Mouse (Mus musculus) left cerebral cortex, adult 2 months (tissue): Measurements from ENCODE around the gene Faiml. TPM values are rescaled to one million over a fixed set of nuclear protein-coding genes. Genes with fewer than 3 reads are reported as not detected.

Source experiments
- DNase-seq, 2 experiments: peaks; one replicate each; pipeline ENCODE4 v3.0.0; 2021 to 2022; ENCODE audit warnings: low spot score in 2 of 2, mixed read lengths in 1 of 2; ENCODE audit errors: extremely low spot score in 1 of 2
- H3K27ac ChIP-seq: fragments of 200-600 bp; 2 replicates; pipeline ENCODE4 v1.8.1; 2022
- H3K4me3 ChIP-seq: fragments of 200-600 bp; 2 replicates; pipeline ENCODE4 v1.8.1; 2022
- CTCF ChIP-seq: fragments of 200-600 bp; IDR thresholded peaks from 2 replicates; pipeline ENCODE4 v1.8.1; 2022; ENCODE audit warnings: antibody characterized with exemption, mild to moderate bottlenecking, moderate library complexity
- intact Hi-C: fragments of 180-260 bp; cut with DNase I; formaldehyde crosslinking; loops from one replicate; pipeline ENCODE4 v1.15.1; 2025
- long read RNA-seq, 2 experiments: library from polyadenylated mRNA; stranded (forward); transcript quantifications; one replicate each; pipeline ENCODE4 v2.0.0; 2021; ENCODE audit warnings: borderline mapping rate in 2 of 2
- total RNA-seq, 2 experiments: library from RNA; stranded (reverse); gene quantifications; 2 replicates each; pipeline ENCODE4 v1.2.3; 2021

Gene Faiml
- not detected for total RNA-seq
- long read RNA-seq, experiment 1 = 0 reads
- long read RNA-seq, experiment 2 = 0 reads

- Histone ChIP-seq H3K27ac (no peak within 1 kb of the TSS), H3K4me3 (no peak within 1 kb of the TSS)
- TF ChIP-seq CTCF = no peak
- no peak for DNase-seq
- intact Hi-C loops = no loop called here
These were observed at the start of gene Faiml for GRCm38 (mm10) chr9:99237139-99237538. Gene Faiml (minus strand): TSS chr9:99237239.

GRCm38 (mm10) chr9:99258891-99259290, 21.9 kb upstream of the Faiml start:
- intact Hi-C loops = no loop called here
- DNase-seq = no peak

GRCm38 (mm10) chr9:99256821-99257220, 19.8 kb upstream of the Faiml start:
- Histone ChIP-seq H3K27ac (no peak overlapping the region), H3K4me3 (no peak overlapping the region)
- TF ChIP-seq CTCF = no peak
- no peak for DNase-seq
- intact Hi-C loops = no loop called here

More at GRCm38 (mm10) chr9:99258891-99259290, 21.9 kb upstream of the Faiml start:
- Histone ChIP-seq H3K27ac (no peak overlapping the region), H3K4me3 (no peak overlapping the region)
- TF ChIP-seq CTCF = no peak

- no peak for DNase-seq
- intact Hi-C loops = no loop called here
- no peak for TF ChIP-seq CTCF
- no peak overlapping the region for H3K27ac ChIP-seq
- no peak overlapping the region for H3K4me3 ChIP-seq
These were observed 19.2 kb upstream of the Faiml start for GRCm38 (mm10) chr9:99256206-99256605.

- DNase-seq = no peak
- H3K4me3 ChIP-seq = no peak overlapping the region
- H3K27ac ChIP-seq = no peak overlapping the region
- intact Hi-C loops = no loop called here
- TF ChIP-seq CTCF = no peak
These were observed 16.8 kb upstream of the Faiml start for GRCm38 (mm10) chr9:99253861-99254260.

GRCm38 (mm10) chr9:99248906-99249305, 11.9 kb upstream of the Faiml start:
- Histone ChIP-seq H3K27ac (no peak overlapping the region), H3K4me3 (no peak overlapping the region)
- DNase-seq = no peak
- intact Hi-C loops = loop anchor here (5.0 to 10.0 kb wide), 2 partner anchors 203 to 634 kb away; partner anchors contain the start of gene Nme9
- no peak for TF ChIP-seq CTCF

- no peak overlapping the region for H3K4me3 ChIP-seq
- no peak for DNase-seq
- no peak overlapping the region for H3K27ac ChIP-seq
- intact Hi-C loops = loop anchor here (5.0 to 10.0 kb wide), 2 partner anchors 204 to 634 kb away; partner anchors contain the start of gene Nme9
- TF ChIP-seq CTCF = no peak
These were observed 11.3 kb upstream of the Faiml start for GRCm38 (mm10) chr9:99248304-99248703.

- Histone ChIP-seq H3K4me3 (peak overlapping the region; percentile 77), H3K27ac (peak overlapping the region; percentile 93; the same call in 1 of the 2 replicates)
- intact Hi-C loops = loop anchor here (1.0 to 10.0 kb wide), 4 partner anchors 104 to 629 kb away; partner anchors contain the start of genes Faim and Pik3cb
- DNase-seq = no peak
- TF ChIP-seq CTCF = no peak
These were observed 6.9 kb upstream of the Faiml start for GRCm38 (mm10) chr9:99243895-99244293.

- Histone ChIP-seq H3K27ac (peak within 1 kb of the TSS; percentile 93), H3K4me3 (peak within 1 kb of the TSS; percentile 77)
- DNase-seq = peak; percentile 95 to 96
- no peak for TF ChIP-seq CTCF
- intact Hi-C loops = loop anchor here (1.0 to 10.0 kb wide), 4 partner anchors 103 to 629 kb away; partner anchors contain the start of genes Faim and Pik3cb
These were observed 6.3 kb upstream of the Faiml start, which contains the start of gene Cep70 for GRCm38 (mm10) chr9:99243190-99243894. Gene Cep70 (plus strand): TSS chr9:99243367.

- DNase-seq = no peak
These were observed 5.6 kb upstream of the Faiml start for GRCm38 (mm10) chr9:99242533-99243189.

GRCm38 (mm10) chr9:99242035-99242434, 5.0 kb upstream of the Faiml start:
- DNase-seq = peak; percentile 56 to 58
- H3K4me3 ChIP-seq = no peak overlapping the region
- intact Hi-C loops = loop anchor here (1.0 to 10.0 kb wide), 4 partner anchors 135 to 627 kb away; partner anchors contain the start of gene Faim
- no peak overlapping the region for H3K27ac ChIP-seq
- TF ChIP-seq CTCF = peak; percentile 94

More at GRCm38 (mm10) chr9:99242533-99243189, 5.6 kb upstream of the Faiml start:
- no peak; the same call in 1 of the 2 replicates for TF ChIP-seq CTCF
- Histone ChIP-seq H3K27ac (peak overlapping the region; percentile 93), H3K4me3 (peak overlapping the region; percentile 77)
- intact Hi-C loops = loop anchor here (1.0 to 10.0 kb wide), 5 partner anchors 102 to 628 kb away; partner anchors contain the start of genes Faim and Pik3cb

- intact Hi-C loops = loop anchor here (5.0 to 10.0 kb wide), 2 partner anchors 253 to 626 kb away; partner anchors contain the start of gene Faim
- TF ChIP-seq CTCF = no peak
- no peak overlapping the region for H3K27ac ChIP-seq
- DNase-seq = no peak
- H3K4me3 ChIP-seq = no peak overlapping the region
These were observed 3.5 kb upstream of the Faiml start for GRCm38 (mm10) chr9:99240571-99240970.
